Mouse (Mus musculus): ENCODE data around the gene Heatr5a. TPM values are rescaled to one million over a fixed set of nuclear protein-coding genes. Genes with fewer than 3 reads are reported as not detected.

Gene Heatr5a
- polyA plus RNA-seq, 1 experiment = not detected

DNA sequence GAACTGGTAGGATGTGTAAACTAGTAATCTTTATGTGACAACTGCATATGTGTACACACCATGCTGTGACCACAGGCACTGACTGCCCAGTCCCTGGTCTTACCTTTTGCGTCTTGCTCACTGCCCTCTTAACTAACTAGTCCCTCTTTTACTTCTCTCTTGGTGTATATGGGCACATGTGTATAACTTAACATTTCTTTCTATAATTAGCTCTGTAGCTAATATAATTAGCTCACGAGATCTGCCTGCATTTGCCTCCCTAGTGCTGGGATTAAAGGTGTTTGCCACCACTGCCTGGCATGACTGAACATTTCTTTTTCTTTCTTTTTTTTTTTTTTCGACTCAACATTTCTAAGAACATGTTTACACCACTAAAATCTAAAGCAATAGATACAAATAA is 63.6 kb downstream of the Heatr5a start:
- 78% methylated on average over 3 of the region's 3 CpGs for WGBS
- H3K4me3 ChIP-seq (ENCODE audit: insufficient read depth, low read depth, low read length) = no peak overlapping the region
- TF ChIP-seq CTCF (IDR thresholded peaks at IDR 0.05; ENCODE audit: insufficient read depth, low read depth, low read length) = no peak
- no peak for TF ChIP-seq POLR2A (IDR thresholded peaks at IDR 0.05; ENCODE audit: insufficient read depth, low read depth, low read length)
- no peak overlapping the region for H3K27ac ChIP-seq (ENCODE audit: insufficient read depth, low read depth, low read length)
- no peaks in the 10 kb centered on the region for H3K4me1 ChIP-seq (ENCODE audit: control insufficient read depth, insufficient read depth, low read length)

GRCm38 (mm10) chr12:51900551-51900950 is 70.6 kb downstream of the Heatr5a start:
- Histone ChIP-seq H3K4me1 (ENCODE audit: control insufficient read depth, insufficient read depth, low read length) (no peaks in the 10 kb centered on the region), H3K27ac (ENCODE audit: insufficient read depth, low read depth, low read length) (no peak overlapping the region), H3K4me3 (ENCODE audit: insufficient read depth, low read depth, low read length) (no peak overlapping the region)
- TF ChIP-seq CTCF (IDR thresholded peaks at IDR 0.05; ENCODE audit: insufficient read depth, low read depth, low read length) (no peak), POLR2A (IDR thresholded peaks at IDR 0.05; ENCODE audit: insufficient read depth, low read depth, low read length) (no peak)
- 57% methylated on average over 7 of the region's 7 CpGs for WGBS

GRCm38 (mm10) chr12:51896901-51897300 is 74.2 kb downstream of the Heatr5a start:
- no peaks in the 10 kb centered on the region for H3K4me1 ChIP-seq (ENCODE audit: control insufficient read depth, insufficient read depth, low read length)
- H3K4me3 ChIP-seq (ENCODE audit: insufficient read depth, low read depth, low read length) = no peak overlapping the region
- WGBS = 56% methylated on average over 4 of the region's 4 CpGs
- no peak overlapping the region for H3K27ac ChIP-seq (ENCODE audit: insufficient read depth, low read depth, low read length)
- TF ChIP-seq CTCF (IDR thresholded peaks at IDR 0.05; ENCODE audit: insufficient read depth, low read depth, low read length) (no peak), POLR2A (IDR thresholded peaks at IDR 0.05; ENCODE audit: insufficient read depth, low read depth, low read length) (no peak)

DNA sequence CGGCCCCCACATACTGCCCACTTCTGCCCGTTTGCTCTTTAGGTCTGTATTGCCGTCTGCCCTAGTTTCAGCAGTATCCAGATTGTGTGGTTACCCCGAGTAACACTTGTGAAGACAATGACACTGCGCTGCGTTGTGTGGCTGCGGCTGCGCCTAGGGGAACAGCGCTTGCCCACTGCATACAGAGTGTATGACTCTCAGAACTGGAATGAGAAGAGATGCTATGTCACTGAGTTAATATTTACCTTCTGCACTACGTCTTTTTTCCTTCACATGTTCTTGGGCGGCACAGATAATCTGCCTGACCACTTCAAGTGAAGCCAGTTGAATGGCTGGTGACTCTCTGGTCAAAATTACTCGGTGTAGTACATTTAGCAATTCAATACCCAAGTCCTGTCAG is 82.5 kb downstream of the Heatr5a start:
- no peak overlapping the region for H3K4me3 ChIP-seq (ENCODE audit: insufficient read depth, low read depth, low read length)
- no peak for TF ChIP-seq CTCF (IDR thresholded peaks at IDR 0.05; ENCODE audit: insufficient read depth, low read depth, low read length)
- 83% methylated on average over 12 of the region's 12 CpGs for WGBS
- no peaks in the 10 kb centered on the region for H3K4me1 ChIP-seq (ENCODE audit: control insufficient read depth, insufficient read depth, low read length)
- no peak overlapping the region for H3K27ac ChIP-seq (ENCODE audit: insufficient read depth, low read depth, low read length)

DNA sequence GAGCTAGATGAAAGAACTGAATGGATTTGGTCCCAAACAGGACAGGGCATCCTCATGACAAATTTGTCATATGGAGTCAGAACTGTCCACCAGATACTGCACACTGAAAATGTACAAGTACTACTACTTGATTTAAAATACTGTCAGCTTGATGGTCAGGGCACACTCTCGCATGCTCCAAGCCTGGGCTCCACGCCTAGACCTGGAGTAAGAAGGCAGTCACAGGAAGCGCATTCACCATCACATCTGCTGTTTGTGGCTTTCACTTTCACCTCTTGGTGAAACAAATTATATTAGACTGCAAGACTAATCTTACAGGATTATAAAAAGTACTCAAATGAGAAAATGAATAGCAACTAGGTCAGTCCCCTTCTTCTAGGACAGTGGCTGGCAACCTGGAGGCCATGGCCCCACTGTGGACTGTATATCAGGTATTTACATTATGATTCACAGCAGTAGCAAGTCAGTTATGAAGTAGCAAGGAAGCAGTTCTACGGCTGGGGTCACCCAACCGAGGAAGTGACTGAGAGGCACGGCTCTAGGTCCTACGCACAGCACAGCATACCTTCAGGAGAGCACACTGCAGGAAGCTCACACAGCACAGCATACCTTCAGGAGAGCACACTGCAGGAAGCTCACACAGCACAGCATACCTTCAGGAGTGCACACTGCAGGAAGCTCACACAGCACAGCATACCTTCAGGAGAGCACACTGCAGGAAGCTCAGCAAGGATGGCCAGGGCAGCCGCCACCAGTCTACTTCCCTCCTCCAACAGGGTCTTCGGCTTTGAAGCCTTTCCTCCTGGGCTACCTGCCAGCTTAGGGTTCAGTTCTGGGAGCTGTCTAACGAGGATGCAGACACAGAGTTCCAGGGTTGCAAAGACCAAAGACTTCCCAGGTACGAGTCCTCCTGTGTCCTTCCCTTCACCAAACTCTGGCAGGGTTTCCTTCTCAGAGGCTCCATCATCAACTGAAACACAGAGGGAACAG is 83.5 kb downstream of the Heatr5a start:
- Histone ChIP-seq H3K4me1 (ENCODE audit: control insufficient read depth, insufficient read depth, low read length) (no peaks in the 10 kb centered on the region; the same call in 1 of the 2 replicates), H3K4me3 (ENCODE audit: insufficient read depth, low read depth, low read length) (no peak overlapping the region), H3K27ac (ENCODE audit: insufficient read depth, low read depth, low read length) (no peak overlapping the region)
- 75% methylated on average over 11 of the region's 11 CpGs for WGBS
- no peak for TF ChIP-seq POLR2A (IDR thresholded peaks at IDR 0.05; ENCODE audit: insufficient read depth, low read depth, low read length)
- TF ChIP-seq CTCF (IDR thresholded peaks at IDR 0.05; ENCODE audit: insufficient read depth, low read depth, low read length) = no peak

DNA sequence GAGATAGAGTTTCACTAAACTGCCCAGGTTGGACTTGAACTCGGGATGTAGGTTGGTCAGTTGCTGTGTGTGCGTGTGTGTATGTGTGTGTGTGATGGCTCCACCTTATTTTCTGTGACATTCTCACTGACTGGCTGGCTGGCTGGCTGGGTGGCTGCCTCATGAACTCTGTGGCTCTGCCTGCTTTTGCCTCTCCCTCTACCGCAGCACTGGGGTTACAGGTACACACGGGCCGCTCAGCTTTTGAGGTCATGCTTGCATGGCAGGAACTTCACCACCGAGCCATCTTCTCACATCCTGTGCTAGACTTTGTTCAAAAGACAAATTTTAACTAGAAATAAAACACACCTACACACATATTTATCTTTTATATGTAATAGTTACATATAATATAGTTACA is 84.8 kb downstream of the Heatr5a start:
- no peak overlapping the region for H3K27ac ChIP-seq (ENCODE audit: insufficient read depth, low read depth, low read length)
- WGBS = 94% methylated on average over 6 of the region's 6 CpGs
- no peak overlapping the region for H3K4me3 ChIP-seq (ENCODE audit: insufficient read depth, low read depth, low read length)
- TF ChIP-seq CTCF (IDR thresholded peaks at IDR 0.05; ENCODE audit: insufficient read depth, low read depth, low read length) (no peak), POLR2A (IDR thresholded peaks at IDR 0.05; ENCODE audit: insufficient read depth, low read depth, low read length) (no peak)
- no peaks in the 10 kb centered on the region; the same call in 1 of the 2 replicates for H3K4me1 ChIP-seq (ENCODE audit: control insufficient read depth, insufficient read depth, low read length)

DNA sequence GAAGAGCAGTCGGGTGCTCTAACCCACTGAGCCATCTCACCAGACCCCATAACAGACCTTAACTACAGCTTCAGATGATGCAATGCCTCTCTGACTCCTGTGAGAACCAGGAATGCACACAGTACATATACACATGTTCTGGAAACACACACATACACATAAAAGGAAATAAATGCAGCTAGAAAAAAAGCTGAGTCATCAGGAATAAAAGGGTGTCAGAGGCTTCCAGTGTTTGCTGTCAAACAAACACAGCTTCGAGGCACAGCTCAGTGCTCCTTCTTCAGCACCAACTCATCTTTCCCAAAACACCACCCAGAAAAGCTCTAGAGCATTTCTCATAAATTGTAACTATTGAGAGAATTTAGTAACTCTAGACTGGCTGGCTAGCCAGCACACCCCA is 86.3 kb downstream of the Heatr5a start:
- Histone ChIP-seq H3K27ac (ENCODE audit: insufficient read depth, low read depth, low read length) (no peak overlapping the region), H3K4me3 (ENCODE audit: insufficient read depth, low read depth, low read length) (no peak overlapping the region), H3K4me1 (ENCODE audit: control insufficient read depth, insufficient read depth, low read length) (no peaks in the 10 kb centered on the region; the same call in 1 of the 2 replicates)
- WGBS = 76% methylated on average over 2 of the region's 2 CpGs
- TF ChIP-seq POLR2A (IDR thresholded peaks at IDR 0.05; ENCODE audit: insufficient read depth, low read depth, low read length) (no peak), CTCF (IDR thresholded peaks at IDR 0.05; ENCODE audit: insufficient read depth, low read depth, low read length) (no peak)

GRCm38 (mm10) chr12:51883297-51883805 is 87.8 kb downstream of the Heatr5a start:
- Histone ChIP-seq H3K4me3 (ENCODE audit: insufficient read depth, low read depth, low read length) (no peak overlapping the region), H3K27ac (ENCODE audit: insufficient read depth, low read depth, low read length) (no peak overlapping the region), H3K4me1 (ENCODE audit: control insufficient read depth, insufficient read depth, low read length) (no peaks in the 10 kb centered on the region; the same call in 1 of the 2 replicates)
- TF ChIP-seq POLR2A (IDR thresholded peaks at IDR 0.05; ENCODE audit: insufficient read depth, low read depth, low read length) = no peak
- no peak for TF ChIP-seq CTCF (IDR thresholded peaks at IDR 0.05; ENCODE audit: insufficient read depth, low read depth, low read length)
- WGBS = 97% methylated on average over 9 of the region's 9 CpGs

GRCm38 (mm10) chr12:51882606-51883296 is 88.4 kb downstream of the Heatr5a start:
- Histone ChIP-seq H3K4me3 (ENCODE audit: insufficient read depth, low read depth, low read length) (no peak overlapping the region), H3K27ac (ENCODE audit: insufficient read depth, low read depth, low read length) (no peak overlapping the region), H3K4me1 (ENCODE audit: control insufficient read depth, insufficient read depth, low read length) (no peaks in the 10 kb centered on the region; the same call in 1 of the 2 replicates)
- TF ChIP-seq POLR2A (IDR thresholded peaks at IDR 0.05; ENCODE audit: insufficient read depth, low read depth, low read length) (no peak), CTCF (IDR thresholded peaks at IDR 0.05; ENCODE audit: insufficient read depth, low read depth, low read length) (no peak)
- 69% methylated on average over 6 of the region's 6 CpGs for WGBS

All from olfactory bulb, adult 2 months (tissue).